Mouse (Mus musculus) liver, postnatal 0 days (tissue): ENCODE measurements around the gene Dbndd2.

Source experiments
- CTCF ChIP-seq: sonication (generic); IDR thresholded peaks from 2 replicates; pipeline ENCODE4 v1.5.1; 2016; ENCODE audit warnings: antibody characterized with exemption, low read depth
- EP300 ChIP-seq: IDR thresholded peaks from 2 replicates; pipeline ENCODE4 v1.6.1; 2016; ENCODE audit warnings: antibody characterized with exemption, low read depth, mild to moderate bottlenecking

DNA sequence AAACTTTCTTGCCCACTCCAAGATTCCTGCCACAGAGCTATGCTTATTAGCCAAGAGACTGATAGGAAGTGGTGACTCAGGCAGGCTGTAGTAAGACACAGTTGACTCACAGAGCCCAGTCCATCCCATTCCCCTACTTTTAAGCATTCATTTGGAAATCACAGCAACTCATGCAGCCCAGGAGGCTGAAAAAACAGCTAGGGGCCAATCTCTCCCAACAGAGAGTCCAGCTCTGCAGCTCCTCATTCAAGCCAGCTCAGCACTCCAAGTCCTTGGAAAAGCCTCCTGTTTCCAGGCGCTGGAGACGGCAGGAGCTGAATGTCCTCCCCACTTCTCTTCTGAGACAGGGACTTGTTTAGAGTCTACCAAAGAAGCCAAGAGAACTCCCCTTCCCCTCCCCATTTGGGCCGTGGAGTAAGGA, 46.9 kb upstream of the Dbndd2 start:
- TF ChIP-seq EP300 = no peak
- TF ChIP-seq CTCF = no peak
